Mouse (Mus musculus): ENCODE results near the gene Arhgap42.

The Arhgap42 gene

GRCm38 (mm10) chr9:9027904-9028303, 211.0 kb downstream of the Arhgap42 start:
- in situ Hi-C loops (cut with MboI): no loop called here

GRCm38 (mm10) chr9:9027445-9027844, 211.5 kb downstream of the Arhgap42 start:
- in situ Hi-C loops (cut with MboI): no loop called here

- in situ Hi-C loops (cut with MboI): no loop called here
Measured at GRCm38 (mm10) chr9:9015108-9015507, 223.8 kb downstream of the Arhgap42 start.

GRCm38 (mm10) chr9:9001170-9001569, 237.7 kb downstream of the Arhgap42 start:
- in situ Hi-C loops (cut with MboI): no loop called here

GRCm38 (mm10) chr9:8996494-8996893, 242.4 kb downstream of the Arhgap42 start:
- in situ Hi-C loops (cut with MboI): no loop called here

- in situ Hi-C loops (cut with MboI): no loop called here
Measured at GRCm38 (mm10) chr9:8982315-8982714, 256.6 kb downstream of the Arhgap42 start.

- in situ Hi-C loops (cut with MboI): no loop called here
Measured at GRCm38 (mm10) chr9:8977775-8978174, 261.1 kb downstream of the Arhgap42 start.

GRCm38 (mm10) chr9:8971491-8971890, 267.4 kb downstream of the Arhgap42 start, which contains the start of gene Gm16485:
TSS of gene Gm16485 (plus strand) at chr9:8971791.
- in situ Hi-C loops (cut with MboI): no loop called here

- in situ Hi-C loops (cut with MboI): no loop called here
Measured at GRCm38 (mm10) chr9:8970240-8970639, 268.7 kb downstream of the Arhgap42 start.

- in situ Hi-C loops (cut with MboI): no loop called here
Measured at GRCm38 (mm10) chr9:8964512-8965133, 274.3 kb downstream of the Arhgap42 start.

GRCm38 (mm10) chr9:8953306-8953705, 285.6 kb downstream of the Arhgap42 start:
- in situ Hi-C loops (cut with MboI): no loop called here
